Mouse (Mus musculus): Measurements from ENCODE around the gene Gm16434.
"Not testable (repeated sequence)": the region's sequence is repeated elsewhere in the genome, so short reads cannot be mapped to it uniquely, and the experiment has no call there.

Gene Gm16434

GRCm38 (mm10) chr14:7194440-7194839 lies at the start of gene Gm16434:
Gene Gm16434, minus strand, starts transcription at chr14:7194540.
- in situ Hi-C loops (cut with MboI, MseI), result loop anchor here (10.0 kb wide), 1 partner anchor 70 kb away; the partner anchor contains the start of gene Gm6676

- in situ Hi-C loops (cut with MboI, MseI), result not testable (repeated sequence)
Measured at GRCm38 (mm10) chr14:7243498-7243897, 49.2 kb upstream of the Gm16434 start.

GRCm38 (mm10) chr14:7200070-7200469 lies 5.7 kb upstream of the Gm16434 start:
- in situ Hi-C loops (cut with MboI, MseI), result not testable (repeated sequence)

GRCm38 (mm10) chr14:7174483-7174971 lies 19.8 kb downstream of the Gm16434 start, which contains the start of gene Gm3512:
Gene Gm3512, minus strand, starts transcription at chr14:7174533.
- in situ Hi-C loops (cut with MboI, MseI), result not testable (repeated sequence)
